Mouse (Mus musculus): ENCODE data around the gene Lrrc49.

- TF ChIP-seq CTCF (IDR thresholded peaks at IDR 0.05) (no peak), EP300 (IDR thresholded peaks at IDR 0.05) (no peak)
Observed at GRCm38 (mm10) chr9:60650277-60650676, 37.7 kb downstream of the Lrrc49 start.

All from lung, postnatal 0 days (tissue).